Mouse (Mus musculus) embryo, embryonic 9.5 days (tissue): ENCODE results near the gene Plekha3.

ENCODE experiments used
- DNase-seq: peaks from one replicate; pipeline ENCODE4 v3.0.0-alpha.2; 2017; ENCODE audit errors: extremely low spot score

Gene Plekha3

DNA sequence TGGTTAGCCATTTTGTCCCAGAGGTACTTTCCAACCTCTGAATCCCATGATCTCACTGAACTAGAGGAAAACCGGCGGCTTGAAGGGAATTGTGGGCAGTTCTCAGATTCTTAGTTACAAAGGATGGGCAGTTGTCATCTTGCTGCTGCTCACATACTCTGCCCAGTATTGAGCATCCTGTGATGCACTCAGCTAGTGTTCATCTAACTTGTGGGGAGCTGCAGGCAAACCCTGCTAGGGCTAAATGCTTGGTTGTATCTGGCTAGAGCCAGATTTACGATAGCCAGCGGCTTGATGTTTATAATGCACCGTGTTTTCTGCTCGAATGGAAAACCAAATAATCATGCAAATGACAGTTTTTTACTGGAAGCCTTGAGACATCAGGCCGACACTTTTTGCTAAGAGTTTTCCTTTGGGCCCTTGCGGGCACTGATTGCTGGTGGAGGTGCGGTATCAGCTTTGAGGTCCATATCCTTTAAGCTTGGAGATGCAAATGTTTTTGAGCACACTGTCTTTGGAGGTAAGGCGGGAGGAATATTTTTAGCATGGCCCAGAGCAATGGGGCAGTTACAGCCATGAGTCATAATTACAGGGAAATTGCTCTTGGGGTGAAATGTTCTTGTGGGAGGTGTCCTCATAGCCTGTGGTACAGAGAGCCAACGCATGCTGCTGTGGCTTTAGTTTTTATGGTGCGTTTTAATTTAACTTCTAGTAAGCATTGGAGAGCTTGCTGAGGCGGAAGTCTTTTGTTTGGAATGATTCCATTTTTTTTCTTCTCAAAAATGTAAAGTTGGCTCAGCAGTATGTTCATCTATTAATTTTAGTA lies 1.5 kb downstream of the Plekha3 start:
- DNase-seq, result no peak

DNA sequence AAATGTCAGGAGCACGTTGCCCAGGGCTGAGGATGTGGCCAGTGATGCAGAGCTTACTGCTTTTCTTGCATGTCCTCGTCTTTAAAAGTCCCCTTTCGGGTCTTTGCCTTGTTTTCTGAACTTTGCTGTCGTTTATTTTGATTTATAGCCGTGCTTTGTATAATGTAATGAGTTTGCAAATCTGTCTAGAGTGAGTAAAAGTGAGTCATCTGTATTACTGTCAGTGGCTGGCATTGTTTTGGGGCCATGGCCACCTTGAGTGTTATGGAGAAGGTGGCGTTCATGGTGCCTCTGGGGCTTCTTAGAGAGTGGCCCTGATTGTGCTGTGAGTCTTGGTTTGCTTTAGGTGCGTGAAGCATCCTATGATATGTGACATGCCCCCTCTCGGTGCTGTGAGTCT lies 7.2 kb downstream of the Plekha3 start:
- DNase-seq, result no peak

DNA sequence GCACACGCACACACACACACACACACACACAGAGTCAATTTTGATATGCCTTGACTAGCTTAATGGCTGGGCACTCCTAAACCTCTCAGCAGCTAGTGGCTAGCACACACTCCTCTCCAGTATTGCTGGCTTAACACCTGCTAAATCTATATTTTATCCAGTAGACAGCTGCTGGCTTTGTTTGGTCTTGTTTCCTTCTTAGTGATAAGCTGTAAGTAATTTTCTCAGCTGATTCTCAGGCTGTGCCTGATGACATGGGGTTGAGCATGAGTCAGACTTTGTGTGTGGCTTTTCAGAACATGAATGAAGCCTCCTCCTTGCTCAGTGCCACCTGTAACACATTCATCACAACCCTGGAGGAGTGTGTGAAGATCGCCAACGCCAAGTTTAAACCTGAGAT lies 11.9 kb downstream of the Plekha3 start:
- no peak for DNase-seq

DNA sequence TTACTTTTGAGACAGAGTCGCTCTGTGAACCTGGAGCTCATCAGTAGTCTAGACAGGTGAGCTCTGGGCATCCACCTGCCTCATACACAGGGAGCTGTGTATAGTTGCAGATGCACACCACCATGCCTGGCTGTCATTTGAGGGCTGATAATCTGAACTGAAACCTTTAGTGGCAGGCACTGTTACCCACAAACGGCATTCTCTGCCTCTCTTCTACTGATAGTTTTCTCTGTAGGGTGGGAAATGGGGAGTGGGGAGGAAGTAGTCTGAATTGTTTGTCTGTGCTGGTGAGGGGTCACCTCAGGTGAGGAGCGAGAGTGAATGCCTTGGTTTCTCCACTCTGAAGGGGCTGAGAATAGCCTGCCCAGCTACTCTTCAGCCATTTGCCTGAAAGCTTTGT lies 12.5 kb downstream of the Plekha3 start:
- no peak for DNase-seq

DNA sequence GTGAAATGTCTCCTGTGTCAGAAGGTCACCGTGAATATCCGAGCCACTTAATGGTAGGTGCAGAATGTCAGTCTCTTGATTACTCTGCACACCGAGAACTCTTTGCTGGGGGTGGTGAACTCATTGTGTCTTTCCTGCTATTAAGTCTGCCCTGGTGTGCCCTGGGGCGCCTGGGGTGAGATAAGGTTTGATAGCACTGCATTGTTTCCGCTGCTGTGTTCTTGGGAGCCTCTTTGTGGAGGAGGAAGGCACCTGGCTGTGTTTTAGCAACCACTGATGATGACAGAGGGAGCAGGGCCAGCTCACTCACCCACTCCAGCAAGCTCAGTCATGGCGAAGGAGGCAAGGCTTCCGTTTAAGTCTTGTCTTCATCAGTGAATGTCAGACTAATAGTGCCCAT lies 13.1 kb downstream of the Plekha3 start:
- DNase-seq, result no peak

DNA sequence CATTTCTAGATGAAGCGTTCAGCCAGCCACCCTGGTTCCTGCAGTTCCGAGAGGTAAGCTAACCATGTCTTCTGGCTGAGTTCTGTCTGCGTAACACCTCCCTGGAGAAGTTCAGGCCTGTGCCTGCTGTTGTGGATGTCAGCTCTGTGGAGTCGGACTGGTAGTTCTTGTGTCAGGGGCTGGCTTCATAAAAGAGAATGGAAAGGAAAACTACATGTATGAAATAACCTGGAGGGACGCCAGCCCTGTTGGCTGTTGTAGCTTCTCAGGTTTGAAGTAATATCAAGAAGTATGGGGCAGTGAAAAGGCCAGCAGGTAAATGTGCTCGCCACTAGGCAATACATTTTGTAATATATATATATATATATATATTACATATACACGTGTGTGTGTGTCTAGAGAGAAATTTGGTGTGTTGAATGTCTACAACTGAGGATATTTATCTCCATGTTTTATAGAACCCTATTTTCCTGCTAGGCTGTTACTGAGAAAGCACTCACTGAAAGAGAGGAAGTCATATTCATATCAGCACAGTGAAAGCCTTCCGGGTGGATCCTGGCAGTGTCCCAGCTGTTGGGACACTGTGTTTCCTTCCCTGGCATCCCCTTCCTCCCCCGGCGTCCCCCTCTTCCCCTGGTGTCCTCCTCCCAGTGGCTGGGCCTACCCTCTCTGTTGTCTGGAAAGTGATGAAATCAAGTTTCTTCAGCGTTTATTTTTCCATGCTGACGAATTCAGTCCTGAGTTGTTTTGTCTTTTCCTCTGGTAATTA lies 15.5 kb downstream of the Plekha3 start:
- DNase-seq, result no peak

DNA sequence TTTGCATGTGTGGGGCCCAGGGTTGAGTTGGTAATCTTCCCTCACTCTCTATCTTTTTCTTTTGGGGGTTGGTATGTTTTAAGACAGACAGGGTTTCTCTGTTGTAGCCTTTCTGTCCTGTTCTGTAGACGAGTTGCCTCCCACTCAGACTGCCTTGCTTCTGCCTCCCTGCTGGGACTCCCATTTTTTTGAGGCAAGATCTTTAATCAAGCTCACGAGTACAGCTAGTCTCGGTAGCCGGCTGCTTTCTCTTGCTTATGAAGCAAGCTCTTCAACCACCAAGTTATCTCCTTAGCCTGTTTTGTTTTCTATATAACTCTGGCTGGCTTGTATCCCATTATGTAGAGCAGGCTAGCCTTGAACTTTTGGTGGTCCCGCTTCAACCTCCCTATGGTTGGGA lies 18.7 kb downstream of the Plekha3 start:
- no peak for DNase-seq

DNA sequence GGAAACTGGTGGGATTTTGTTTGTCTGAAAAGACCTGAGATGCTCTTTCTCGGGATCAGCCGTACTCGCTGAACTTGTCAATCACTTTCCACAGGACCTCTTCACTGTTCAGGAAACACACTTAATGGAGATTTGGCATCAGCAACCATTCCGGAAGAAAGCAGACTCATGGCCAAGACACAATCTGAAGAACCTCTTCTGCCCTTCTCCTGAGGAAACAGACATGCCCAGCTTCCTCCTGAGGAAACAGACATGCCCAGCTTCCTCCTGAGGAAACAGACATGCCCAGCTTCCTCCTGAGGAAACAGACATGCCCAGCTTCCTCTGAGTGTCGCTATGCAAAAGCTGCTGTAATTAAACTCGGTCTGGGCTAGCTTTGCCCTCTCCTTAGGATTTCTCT lies 20.2 kb downstream of the Plekha3 start:
- DNase-seq, result no peak

DNA sequence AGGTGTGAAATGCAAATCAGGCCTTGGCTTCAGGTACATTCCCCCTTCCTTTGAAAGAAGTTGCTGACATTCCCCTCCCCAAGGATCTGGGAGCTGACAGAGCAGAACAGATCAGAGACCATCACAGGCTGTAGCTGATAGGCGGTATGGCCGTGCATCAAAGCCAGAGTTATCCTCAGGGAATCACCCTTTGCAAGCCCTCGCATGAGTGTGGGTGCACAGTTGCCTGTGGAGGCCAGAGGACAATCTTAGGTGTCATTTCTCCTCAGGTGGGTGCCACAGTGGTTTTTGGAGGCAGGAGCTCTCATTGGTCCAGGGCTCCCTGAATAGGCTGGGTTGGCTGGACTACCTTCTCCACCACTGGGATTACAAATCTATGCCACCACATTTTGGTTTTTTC lies 27.1 kb downstream of the Plekha3 start:
- no peak for DNase-seq

DNA sequence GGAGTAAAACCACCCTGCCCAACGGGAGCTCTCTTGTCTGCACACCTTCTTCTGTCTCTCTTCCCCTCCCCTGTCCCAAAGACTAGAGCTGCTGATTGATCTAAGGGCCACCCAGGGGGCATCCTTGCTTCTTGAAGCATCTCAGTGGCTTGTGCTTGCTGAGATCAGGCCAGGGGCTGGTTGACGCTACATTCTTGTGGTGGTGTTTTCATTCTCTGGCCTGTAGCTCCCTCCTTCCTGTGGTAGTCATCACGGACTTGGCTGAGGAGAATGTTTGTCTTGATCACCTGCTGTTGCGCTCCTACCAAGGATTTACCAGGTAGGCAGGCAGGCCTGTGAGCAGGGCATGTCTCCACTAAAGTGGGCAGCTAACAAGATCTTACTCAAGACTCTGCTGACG lies 27.7 kb downstream of the Plekha3 start:
- no peak for DNase-seq

DNA sequence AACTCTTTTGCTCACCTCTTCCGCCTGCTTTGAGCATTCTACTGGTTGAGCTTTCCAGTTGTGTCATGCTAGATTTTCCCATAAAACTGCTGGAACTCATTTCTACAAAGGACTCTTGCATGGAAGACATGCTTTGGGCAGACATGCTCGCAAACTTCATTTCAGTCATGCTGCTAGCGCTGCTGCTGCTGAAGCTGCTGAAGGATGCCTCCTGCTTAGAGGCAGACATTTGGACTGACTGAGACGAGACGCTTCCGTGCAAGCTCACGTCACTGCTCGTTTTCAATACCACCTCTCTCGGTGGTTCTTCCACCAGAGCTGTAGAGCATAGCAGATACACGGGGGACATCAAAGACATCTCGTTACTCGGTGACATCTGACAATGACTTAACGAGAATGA lies 30.6 kb downstream of the Plekha3 start:
- DNase-seq, result no peak

DNA sequence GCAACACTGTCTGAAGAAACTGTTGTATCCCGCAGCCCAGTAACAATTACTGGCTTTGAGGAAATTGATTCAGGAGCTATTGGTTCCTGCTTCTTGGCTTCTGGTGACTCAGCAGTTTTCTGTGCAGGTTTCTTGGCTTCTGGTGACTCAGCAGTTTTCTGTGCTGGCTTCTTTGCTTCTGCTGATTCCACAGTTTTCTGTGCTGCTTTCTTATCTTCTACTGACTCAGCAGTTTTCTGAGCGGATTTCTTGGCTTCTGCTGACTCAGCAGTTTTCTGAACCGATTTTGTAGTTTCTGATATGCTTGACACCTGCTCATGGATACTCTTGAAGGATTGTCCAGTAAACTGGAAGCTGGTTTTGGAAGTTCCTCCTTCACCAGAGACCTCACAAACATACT lies 33.4 kb downstream of the Plekha3 start:
- no peak for DNase-seq

DNA sequence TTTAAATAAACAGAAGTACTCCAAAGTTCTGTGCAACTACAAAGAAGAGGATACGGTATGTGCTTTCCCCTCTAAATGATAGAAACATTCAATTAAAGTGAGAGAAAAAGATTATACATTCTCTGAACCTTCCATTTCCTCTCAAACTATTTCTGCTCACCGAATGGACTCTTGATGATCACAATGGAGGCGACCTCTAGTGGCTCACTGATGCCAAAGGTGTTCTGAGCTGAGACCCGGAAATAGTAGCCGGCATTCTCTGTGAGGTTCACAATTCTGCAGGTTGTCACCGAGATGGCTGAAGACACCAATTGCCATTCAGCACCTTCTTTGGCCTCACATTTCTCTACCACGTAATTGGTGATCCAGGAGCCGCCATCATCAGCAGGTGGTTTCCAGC lies 39.9 kb downstream of the Plekha3 start:
- no peak for DNase-seq

DNA sequence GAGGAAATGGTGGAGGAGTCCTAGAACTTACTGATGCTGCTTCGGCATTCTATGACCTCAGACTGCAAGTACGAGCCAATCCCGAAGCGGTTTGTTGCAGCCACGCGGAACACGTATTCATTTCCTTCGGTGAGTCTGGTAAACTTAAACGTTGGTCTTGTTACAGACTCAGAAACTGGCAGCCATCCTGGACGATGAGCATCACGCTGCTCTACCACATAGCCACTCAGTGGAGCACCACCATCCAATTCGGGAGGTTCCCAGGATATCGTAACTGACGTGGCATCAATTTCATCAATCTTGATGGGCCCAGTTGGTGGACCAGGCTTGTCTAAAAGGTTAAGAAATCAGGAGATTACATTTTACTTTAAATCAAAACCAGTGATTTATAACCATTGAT lies 44.6 kb downstream of the Plekha3 start:
- DNase-seq, result no peak
